Mouse (Mus musculus): Measurements from ENCODE around the gene Usp20. TPM values are rescaled to one million over a fixed set of nuclear protein-coding genes. Genes with fewer than 3 reads are reported as not detected.
A peak's percentile ranks its signal among the peaks of the same experiment; 100 is the strongest.

Usp20 gene
- total and polyA plus RNA-seq, 3 experiments: 3.4 to 13.8 (median 12.0) TPM

DNA sequence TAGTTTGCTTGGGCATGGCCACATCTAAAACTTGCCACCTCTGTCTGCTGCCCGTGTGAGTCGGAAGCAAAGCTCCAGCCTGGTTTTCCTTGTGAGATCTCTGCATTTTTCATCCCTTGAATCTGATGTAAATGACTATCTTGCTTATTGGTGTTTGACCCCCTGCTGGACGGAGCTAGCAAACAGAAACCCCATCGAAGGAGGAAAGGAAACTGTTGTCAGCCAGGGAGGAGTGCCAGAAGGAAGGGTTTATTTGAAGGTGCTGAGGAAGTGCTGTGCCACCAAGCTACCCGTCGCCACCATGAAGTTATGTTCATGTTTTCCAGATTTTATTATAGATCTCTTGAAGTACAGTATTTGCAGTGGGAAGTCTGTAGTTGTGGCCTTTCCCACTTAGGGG is 27.3 kb upstream of the Usp20 start:
- TF ChIP-seq MYC (IDR thresholded peaks at IDR 0.05; ENCODE audit: low read depth, low read length) (no peak), HCFC1 (IDR thresholded peaks at IDR 0.05; ENCODE audit: low read depth, low read length) (no peak), ZNF384 (IDR thresholded peaks at IDR 0.05; ENCODE audit: low read depth, low read length) (no peak), TBP (conservative IDR thresholded peaks at IDR 0.05; ENCODE audit: low read depth, low read length) (no peak), BHLHE40 (IDR thresholded peaks at IDR 0.05; ENCODE audit: low read depth, low read length) (no peak), CTCF (conservative IDR thresholded peaks at IDR 0.05 in 1 of 2, IDR thresholded peaks at IDR 0.05 in 1 of 2; ENCODE audit: low read depth in 2 of 2, low read length in 2 of 2) (peak; percentile 4 to 38; a peak in 2 of 4 replicates), SMC3 (IDR thresholded peaks at IDR 0.05; ENCODE audit: low read depth, low read length) (no peak), CHD1 (IDR thresholded peaks at IDR 0.05; ENCODE audit: low read depth, low read length) (no peak)
- Histone ChIP-seq H3K4me1 (ENCODE audit: control insufficient read depth in 1 of 2, insufficient read depth in 2 of 2) (peaks cover 6 to 32% of the 10 kb centered on the region in 2 experiments; a peak in 3 of 4 replicates), H3K27me3 (replicated peaks) (peaks cover 12% of the 10 kb centered on the region), H3K4me2 (ENCODE audit: insufficient read depth, low read depth, poor library complexity, severe bottlenecking) (peak overlapping the region; percentile 82), H3K9me3 (replicated peaks; ENCODE audit: low read length) (peaks cover under 1% of the 10 kb centered on the region), H3K27ac (ENCODE audit: insufficient read depth, low read depth) (no peak overlapping the region), H3K36me3 (replicated peaks in 1 of 2; ENCODE audit: control insufficient read depth in 1 of 2, insufficient read depth in 1 of 2, low read length in 1 of 2) (peaks cover 43 to 54% of the 10 kb centered on the region in 2 experiments), H3K79me2 (replicated peaks; ENCODE audit: control insufficient read depth, extremely low read depth, insufficient read depth, poor library complexity, severe bottlenecking) (peaks cover 34% of the 10 kb centered on the region), H3K4me3 (replicated peaks in 1 of 3; ENCODE audit: low read depth in 2 of 3, low read length in 2 of 3, poor library complexity in 1 of 3) (peak overlapping the region in 2 of 3 experiments; percentile 21 to 88), H3K9ac (ENCODE audit: insufficient read depth, low read depth) (no peak overlapping the region)
- peak; percentile 32 for DNase-seq (ENCODE audit: extremely low read depth)
- in situ Hi-C loops (cut with MboI; ENCODE audit: low pct_ligation_motif_present, low pct_unique_long_range_greater_than_20kb, low sequenced_read_pairs): no loop called here
- dilution Hi-C loops (cut with MboI; ENCODE audit: extremely low pct_ligation_motif_present, extremely low pct_unique_long_range_greater_than_20kb, low sequenced_read_pairs): no loop called here

DNA sequence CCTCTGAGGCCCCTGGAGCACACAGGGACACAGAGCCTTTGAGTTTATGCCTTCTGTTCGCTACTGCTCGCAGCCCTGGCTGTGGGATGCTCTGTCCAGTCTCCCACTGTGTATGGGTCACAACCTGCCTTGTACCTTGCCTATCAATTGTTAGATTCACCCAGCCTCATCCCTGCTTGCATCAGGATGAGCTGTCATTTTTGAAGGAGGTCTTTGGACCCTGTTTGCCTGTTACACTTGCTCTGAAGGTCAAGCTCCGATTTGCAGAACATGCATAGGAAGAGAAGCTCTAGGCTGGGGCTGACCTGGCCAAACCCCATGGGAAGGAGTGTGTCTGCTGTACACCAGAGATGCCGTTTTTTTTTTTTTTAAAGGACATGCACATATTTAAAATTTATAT is 24.6 kb upstream of the Usp20 start:
- dilution Hi-C loops (cut with MboI; ENCODE audit: extremely low pct_ligation_motif_present, extremely low pct_unique_long_range_greater_than_20kb, low sequenced_read_pairs): no loop called here
- Histone ChIP-seq H3K4me2 (ENCODE audit: insufficient read depth, low read depth, poor library complexity, severe bottlenecking) (no peak overlapping the region), H3K36me3 (replicated peaks in 1 of 2; ENCODE audit: control insufficient read depth in 1 of 2, insufficient read depth in 1 of 2, low read length in 1 of 2) (peaks cover 67 to 80% of the 10 kb centered on the region in 2 experiments), H3K79me2 (replicated peaks; ENCODE audit: control insufficient read depth, extremely low read depth, insufficient read depth, poor library complexity, severe bottlenecking) (peaks cover 34% of the 10 kb centered on the region), H3K9me3 (replicated peaks; ENCODE audit: low read length) (no peaks in the 10 kb centered on the region), H3K27me3 (replicated peaks) (no peaks in the 10 kb centered on the region), H3K4me3 (replicated peaks in 1 of 3; ENCODE audit: low read depth in 2 of 3, low read length in 2 of 3, poor library complexity in 1 of 3) (no peak overlapping the region), H3K27ac (ENCODE audit: insufficient read depth, low read depth) (no peak overlapping the region), H3K9ac (ENCODE audit: insufficient read depth, low read depth) (no peak overlapping the region), H3K4me1 (ENCODE audit: control insufficient read depth in 1 of 2, insufficient read depth in 2 of 2) (peaks cover 6 to 25% of the 10 kb centered on the region in 2 experiments; a peak in 3 of 4 replicates)
- TF ChIP-seq EP300 (IDR thresholded peaks at IDR 0.05; ENCODE audit: low read length): no peak
- TF ChIP-seq POLR2AphosphoS2 (IDR thresholded peaks at IDR 0.05; ENCODE audit: low read depth, low read length): peak; percentile 21; the same call in 1 of the 2 replicates
- in situ Hi-C loops (cut with MboI; ENCODE audit: low pct_ligation_motif_present, low pct_unique_long_range_greater_than_20kb, low sequenced_read_pairs): no loop called here
- no peak for DNase-seq (ENCODE audit: extremely low read depth)

DNA sequence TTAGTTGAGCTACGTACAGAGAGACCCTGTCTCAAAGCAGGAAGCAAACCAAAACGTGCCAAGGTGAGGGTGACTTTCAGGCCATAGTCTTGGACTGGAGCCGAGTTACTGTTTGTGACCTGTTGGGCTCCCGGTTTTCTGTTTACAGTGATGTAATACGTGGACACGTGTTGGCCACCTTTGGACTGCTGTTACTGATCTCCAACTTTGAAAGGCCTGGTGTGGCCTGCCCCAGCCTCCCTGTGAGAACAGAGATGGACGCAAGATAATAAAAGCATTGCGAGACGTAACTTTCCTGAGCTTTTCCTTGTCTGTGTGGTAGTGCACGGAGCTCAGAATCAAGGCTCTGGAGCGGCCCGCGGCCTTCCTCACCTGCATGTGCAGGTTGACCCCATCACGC is 23.4 kb upstream of the Usp20 start:
- no peak overlapping the region for H3K4me2 ChIP-seq (ENCODE audit: insufficient read depth, low read depth, poor library complexity, severe bottlenecking)
- TF ChIP-seq GABPA (IDR thresholded peaks at IDR 0.05; ENCODE audit: insufficient replicate concordance, low read depth, low read length) (no peak), E2F4 (IDR thresholded peaks at IDR 0.05; ENCODE audit: insufficient replicate concordance, low read depth, low read length) (no peak), ZKSCAN1 (IDR thresholded peaks at IDR 0.05; ENCODE audit: borderline replicate concordance, low read depth, low read length) (no peak), KAT2A (IDR thresholded peaks at IDR 0.05; ENCODE audit: insufficient replicate concordance, low read length) (no peak), ZNF384 (IDR thresholded peaks at IDR 0.05; ENCODE audit: low read depth, low read length) (no peak), MAFK (IDR thresholded peaks at IDR 0.05; ENCODE audit: insufficient replicate concordance, low read length) (no peak), USF1 (IDR thresholded peaks at IDR 0.05; ENCODE audit: low read depth, low read length) (no peak), TCF12 (IDR thresholded peaks at IDR 0.05; ENCODE audit: low read depth, low read length) (no peak)
- no peaks in the 10 kb centered on the region for H3K27me3 ChIP-seq (replicated peaks)
- H3K36me3 ChIP-seq (replicated peaks in 1 of 2; ENCODE audit: control insufficient read depth in 1 of 2, insufficient read depth in 1 of 2, low read length in 1 of 2): peaks cover 79 to 92% of the 10 kb centered on the region in 2 experiments
- peaks cover 26% of the 10 kb centered on the region for H3K79me2 ChIP-seq (replicated peaks; ENCODE audit: control insufficient read depth, extremely low read depth, insufficient read depth, poor library complexity, severe bottlenecking)
- DNase-seq (ENCODE audit: extremely low read depth): no peak
- H3K9me3 ChIP-seq (replicated peaks; ENCODE audit: low read length): no peaks in the 10 kb centered on the region
- no peak overlapping the region for H3K9ac ChIP-seq (ENCODE audit: insufficient read depth, low read depth)
- in situ Hi-C loops (cut with MboI; ENCODE audit: low pct_ligation_motif_present, low pct_unique_long_range_greater_than_20kb, low sequenced_read_pairs) (no loop called here), dilution Hi-C loops (cut with MboI; ENCODE audit: extremely low pct_ligation_motif_present, extremely low pct_unique_long_range_greater_than_20kb, low sequenced_read_pairs) (no loop called here)
- H3K4me1 ChIP-seq (ENCODE audit: control insufficient read depth in 1 of 2, insufficient read depth in 2 of 2): peaks cover 6 to 24% of the 10 kb centered on the region in 2 experiments; a peak in 3 of 4 replicates
- H3K4me3 ChIP-seq (replicated peaks in 1 of 3; ENCODE audit: low read depth in 2 of 3, low read length in 2 of 3, poor library complexity in 1 of 3): no peak overlapping the region
- H3K27ac ChIP-seq (ENCODE audit: insufficient read depth, low read depth): no peak overlapping the region

Data from CH12.LX (cell line).